Mouse (Mus musculus) kidney, postnatal 0 days (tissue): ENCODE data around the gene Pdzrn4. TPM values are rescaled to one million over a fixed set of nuclear protein-coding genes. Genes with fewer than 3 reads are reported as not detected.

ENCODE experiments used
- ATAC-seq: fragments of 200-750 bp; cut with Nextera tagmentation; replicated peaks from 2 replicates; pipeline ENCODE4 v1.8.0; 2017; ENCODE audit warnings: low read depth, moderate number of reproducible peaks, moderate TSS enrichment, moderate library complexity; ENCODE audit not compliant: low FRiP score
- DNase-seq: peaks from one replicate; pipeline ENCODE4 v3.0.0-alpha.2; 2016; ENCODE audit warnings: low spot score
- H3K27ac ChIP-seq: fragments of 300-500 bp; sonication (generic); 2 replicates; pipeline ENCODE4 v1.5.1; 2014; ENCODE audit warnings: mild to moderate bottlenecking
- H3K27me3 ChIP-seq: fragments of 300-500 bp; sonication (generic); 2 replicates; pipeline ENCODE4 v1.6.1; 2014; ENCODE audit warnings: low read length, mixed read lengths; ENCODE audit not compliant: insufficient read depth
- H3K36me3 ChIP-seq: fragments of 300-500 bp; sonication (generic); 2 replicates; pipeline ENCODE4 v1.6.1; 2014; ENCODE audit warnings: low read length, mixed read lengths; ENCODE audit not compliant: insufficient read depth
- H3K4me1 ChIP-seq: fragments of 300-500 bp; sonication (generic); replicated peaks from 2 replicates; pipeline ENCODE4 v1.6.1; 2014; ENCODE audit warnings: antibody characterized with exemption, low read length, mixed read lengths; ENCODE audit not compliant: insufficient read depth
- H3K4me2 ChIP-seq: fragments of 300-500 bp; sonication (generic); 2 replicates; pipeline ENCODE4 v1.6.1; 2014; ENCODE audit warnings: mild to moderate bottlenecking, low read length, moderate library complexity, mixed read lengths
- H3K4me3 ChIP-seq: fragments of 300-500 bp; sonication (generic); replicated peaks from 2 replicates; pipeline ENCODE4 v1.5.1; 2014; ENCODE audit warnings: low read depth, low read length
- H3K9ac ChIP-seq: fragments of 300-500 bp; sonication (generic); 2 replicates; pipeline ENCODE4 v1.6.1; 2014; ENCODE audit warnings: low read depth, low read length
- H3K9me3 ChIP-seq: fragments of 300-500 bp; sonication (generic); replicated peaks from 2 replicates; pipeline ENCODE4 v1.6.1; 2016; ENCODE audit warnings: low read length, inconsistent platforms, mixed read lengths
- CTCF ChIP-seq: IDR thresholded peaks from 2 replicates; pipeline ENCODE4 v1.5.1; 2016; ENCODE audit warnings: antibody characterized with exemption, low read depth, mild to moderate bottlenecking, moderate library complexity
- WGBS: fragments of 180-500 bp; shearing (Covaris S2); extraction: QIAGEN DNeasy Blood & Tissue Kit; methylation state at CpG from one replicate; pipeline ENCODE4 v1.1.7; 2014; 5-methylcytosine and 5-hydroxymethylcytosine counted together
- polyA plus RNA-seq: library from polyadenylated mRNA; unstranded; fragments of >200 nt; fragmentation: Nextera tagmentation; extraction: Ambion mirVana; gene quantifications from 2 replicates; pipeline ENCODE4 v1.2.1, GENCODE M21; 2015

Gene Pdzrn4
- polyA plus RNA-seq, 1 experiment from 2014 or later: 2.8 TPM

- Histone ChIP-seq H3K4me3 (no peak overlapping the region), H3K27ac (no peak overlapping the region), H3K4me1 (no peaks in the 10 kb centered on the region), H3K27me3 (no peaks in the 10 kb centered on the region), H3K9ac (no peak overlapping the region), H3K4me2 (no peak overlapping the region), H3K9me3 (no peaks in the 10 kb centered on the region), H3K36me3 (no peaks in the 10 kb centered on the region)
- DNase-seq: no peak
- 79% methylated on average over 17 of the region's 17 CpGs for WGBS
- no peak for ATAC-seq
- no peak for TF ChIP-seq CTCF
Measured at GRCm38 (mm10) chr15:92757085-92757903, 360.6 kb downstream of the Pdzrn4 start.

GRCm38 (mm10) chr15:92759001-92759400 lies 362.3 kb downstream of the Pdzrn4 start:
- ATAC-seq (no peak), DNase-seq (peak; percentile 9)
- no peak for TF ChIP-seq CTCF
- H3K27me3 ChIP-seq: no peaks in the 10 kb centered on the region
- H3K9ac ChIP-seq: no peak overlapping the region
- WGBS: 39% methylated on average over 8 of the region's 8 CpGs
- no peak overlapping the region for H3K27ac ChIP-seq
- no peak overlapping the region for H3K4me3 ChIP-seq
- H3K4me1 ChIP-seq: no peaks in the 10 kb centered on the region
- H3K4me2 ChIP-seq: no peak overlapping the region
- no peaks in the 10 kb centered on the region for H3K9me3 ChIP-seq
- H3K36me3 ChIP-seq: no peaks in the 10 kb centered on the region

- no peak for TF ChIP-seq CTCF
- Histone ChIP-seq H3K27ac (no peak overlapping the region), H3K9ac (no peak overlapping the region), H3K4me1 (no peaks in the 10 kb centered on the region), H3K4me3 (no peak overlapping the region), H3K27me3 (no peaks in the 10 kb centered on the region), H3K4me2 (no peak overlapping the region), H3K9me3 (no peaks in the 10 kb centered on the region), H3K36me3 (no peaks in the 10 kb centered on the region)
- ATAC-seq (no peak), DNase-seq (no peak)
- 74% methylated on average over 5 of the region's 5 CpGs for WGBS
Measured at GRCm38 (mm10) chr15:92763303-92763702, 366.6 kb downstream of the Pdzrn4 start.

- TF ChIP-seq CTCF: no peak
- Histone ChIP-seq H3K27me3 (no peaks in the 10 kb centered on the region), H3K9me3 (no peaks in the 10 kb centered on the region), H3K4me2 (no peak overlapping the region), H3K36me3 (no peaks in the 10 kb centered on the region), H3K4me3 (no peak overlapping the region), H3K4me1 (no peaks in the 10 kb centered on the region), H3K27ac (no peak overlapping the region), H3K9ac (no peak overlapping the region)
- DNase-seq: no peak
- no peak for ATAC-seq
- WGBS: 70% methylated on average over 15 of the region's 15 CpGs
Measured at GRCm38 (mm10) chr15:92769535-92769934, 372.9 kb downstream of the Pdzrn4 start.

- no peak for DNase-seq
- H3K27ac ChIP-seq: no peak overlapping the region
- no peaks in the 10 kb centered on the region for H3K27me3 ChIP-seq
- H3K4me3 ChIP-seq: no peak overlapping the region
- TF ChIP-seq CTCF: no peak
- no peak overlapping the region for H3K4me2 ChIP-seq
- no peaks in the 10 kb centered on the region for H3K9me3 ChIP-seq
- H3K4me1 ChIP-seq: no peaks in the 10 kb centered on the region
- WGBS: 80% methylated on average over 14 of the region's 14 CpGs
- ATAC-seq: no peak
- no peak overlapping the region for H3K9ac ChIP-seq
- H3K36me3 ChIP-seq: no peaks in the 10 kb centered on the region
Measured at GRCm38 (mm10) chr15:92788036-92788435, 391.4 kb downstream of the Pdzrn4 start.

- Histone ChIP-seq H3K4me3 (no peak overlapping the region), H3K9me3 (no peaks in the 10 kb centered on the region), H3K9ac (no peak overlapping the region), H3K27me3 (no peaks in the 10 kb centered on the region), H3K4me1 (no peaks in the 10 kb centered on the region), H3K27ac (no peak overlapping the region), H3K4me2 (no peak overlapping the region), H3K36me3 (no peaks in the 10 kb centered on the region)
- no peak for TF ChIP-seq CTCF
- 86% methylated on average over 3 of the region's 3 CpGs for WGBS
- ATAC-seq: no peak
- DNase-seq: no peak
Measured at GRCm38 (mm10) chr15:92794275-92794674, 397.6 kb downstream of the Pdzrn4 start.
